Mouse (Mus musculus) lung, adult 2 months (tissue): ENCODE measurements around the gene Ddx52.

Experiments used
- CTCF ChIP-seq: fragments of 200-500 bp; IDR thresholded peaks from 2 replicates; pipeline ENCODE4 v1.5.1; 2011; ENCODE audit warnings: mild to moderate bottlenecking, low read length, control low read depth; ENCODE audit not compliant: insufficient read depth
- POLR2A ChIP-seq: fragments of 200-500 bp; IDR thresholded peaks from 2 replicates; pipeline ENCODE4 v1.6.1; 2011; ENCODE audit warnings: low read depth, mild to moderate bottlenecking, control low read depth, low read length, borderline replicate concordance; ENCODE audit errors: extremely low read depth

- no peak for TF ChIP-seq POLR2A
- TF ChIP-seq CTCF = no peak
Measured at GRCm38 (mm10) chr11:83902812-83903211, 39.0 kb upstream of the Ddx52 start.
